Mouse (Mus musculus) small intestine, adult 2 months (tissue): ENCODE data around the gene AI467606. TPM values are rescaled to one million over a fixed set of nuclear protein-coding genes. Genes with fewer than 3 reads are reported as not detected.

Source experiments
- H3K27ac ChIP-seq: fragments of 200-500 bp; 2 replicates; pipeline ENCODE4 v1.5.1; 2012; ENCODE audit warnings: low read depth, low read length, control low read depth, inconsistent platforms; ENCODE audit not compliant: insufficient read depth
- H3K27me3 ChIP-seq: fragments of 200-500 bp; 2 replicates; pipeline ENCODE4 v1.6.1; 2012; ENCODE audit warnings: mild to moderate bottlenecking, moderate library complexity, low read length, inconsistent platforms; ENCODE audit not compliant: control insufficient read depth, insufficient read depth
- H3K36me3 ChIP-seq: fragments of 200-500 bp; 2 replicates; pipeline ENCODE4 v1.6.1; 2012; ENCODE audit warnings: mild to moderate bottlenecking, low read length, control low read depth, inconsistent platforms; ENCODE audit not compliant: control insufficient read depth, insufficient read depth
- H3K4me1 ChIP-seq: fragments of 200-500 bp; 2 replicates; pipeline ENCODE4 v1.6.1; 2012; ENCODE audit warnings: low read length, inconsistent platforms, mixed read lengths; ENCODE audit not compliant: control insufficient read depth, insufficient read depth, insufficient read length
- H3K4me3 ChIP-seq: fragments of 200-500 bp; 2 replicates; pipeline ENCODE4 v1.5.1; 2012; ENCODE audit warnings: low read depth, mild to moderate bottlenecking, control low read depth, inconsistent platforms, low read length, moderate library complexity
- CTCF ChIP-seq: fragments of 200-500 bp; IDR thresholded peaks from 2 replicates; pipeline ENCODE4 v1.5.1; 2012; ENCODE audit warnings: low read depth, mild to moderate bottlenecking, control low read depth, inconsistent platforms, low read length, moderate library complexity, mixed read lengths; ENCODE audit not compliant: insufficient replicate concordance, insufficient read length; ENCODE audit errors: extremely low read depth
- POLR2A ChIP-seq: fragments of 200-500 bp; IDR thresholded peaks from 2 replicates; pipeline ENCODE4 v1.6.1; 2012; ENCODE audit warnings: low read depth, mild to moderate bottlenecking, control low read depth, inconsistent platforms, low read length, moderate library complexity
- WGBS: fragments of 180-500 bp; shearing (Covaris S2); methylation state at CpG from one replicate; pipeline ENCODE4 v1.1.7; 2018; 5-methylcytosine and 5-hydroxymethylcytosine counted together
- polyA plus RNA-seq: library from polyadenylated mRNA; depleted of rRNA; stranded (reverse); fragments of >200 nt; gene quantifications from 2 replicates; pipeline ENCODE4 v1.2.3, GENCODE M21; 2012

Gene AI467606
- polyA plus RNA-seq, 1 experiment = 22.7 TPM

DNA sequence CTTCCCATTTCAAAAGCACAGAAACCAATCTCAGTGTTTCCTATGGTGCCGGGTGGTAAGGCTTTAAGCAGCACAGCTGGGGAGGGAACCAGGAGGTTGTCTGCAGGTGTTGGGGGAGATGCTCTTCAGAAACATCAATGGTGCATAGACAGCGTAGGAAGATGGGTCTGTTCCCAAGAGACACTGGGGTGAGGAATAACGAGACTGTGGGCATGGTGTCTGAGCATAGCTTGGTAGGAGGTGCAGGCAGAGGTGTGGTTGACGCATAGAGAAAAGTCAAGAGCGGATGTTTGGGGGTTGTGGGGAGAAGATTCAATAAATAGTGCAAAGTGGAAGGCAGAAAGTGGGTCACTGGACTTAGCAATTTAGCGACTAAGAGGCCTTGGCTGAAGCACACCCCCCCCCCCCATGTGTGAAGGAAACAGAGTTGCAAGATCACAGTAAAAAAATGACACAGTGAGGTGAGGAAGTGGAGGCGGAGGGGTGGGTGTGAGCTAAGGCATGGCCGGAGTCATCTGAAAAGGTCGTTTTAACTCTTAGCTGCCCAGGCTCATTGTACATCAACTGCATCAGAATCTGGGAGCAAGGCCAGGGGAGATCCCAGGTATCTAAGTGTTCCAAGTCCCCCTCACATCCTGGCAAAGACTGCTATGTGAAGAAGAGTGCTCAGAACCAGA lies 21.9 kb downstream of the AI467606 start:
- peak overlapping the region; percentile 75 for H3K27ac ChIP-seq
- WGBS = 43% methylated on average over 9 of the region's 9 CpGs

DNA sequence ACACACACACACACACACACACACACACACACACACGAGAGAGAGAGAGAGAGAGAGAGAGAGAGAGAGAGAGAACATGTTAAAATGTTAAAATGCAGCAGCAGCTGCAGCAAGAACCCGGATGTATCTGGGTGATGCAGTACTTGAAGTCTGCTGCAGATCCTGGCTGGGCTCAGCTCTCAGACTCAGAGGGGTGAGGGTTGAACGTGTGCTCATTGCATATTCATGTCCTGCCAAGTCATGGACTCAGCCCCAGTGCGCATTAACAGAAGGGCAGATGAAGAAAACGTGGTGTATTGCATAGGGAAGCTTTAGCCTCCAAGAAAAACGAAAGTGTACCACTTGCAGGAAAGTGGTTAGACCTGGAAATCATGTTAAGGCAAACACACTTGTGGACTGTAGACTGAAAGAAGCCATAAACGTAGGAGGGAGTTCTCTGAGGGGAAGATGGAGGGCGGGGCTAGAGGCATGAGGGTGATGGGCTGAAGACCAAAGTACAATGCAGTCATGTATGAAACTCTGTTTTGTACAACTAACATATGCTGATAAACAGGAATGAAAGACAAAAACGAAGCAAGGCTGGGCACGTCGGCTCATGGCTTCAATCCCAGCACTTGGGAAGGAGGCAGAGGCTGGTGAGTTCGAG lies 22.6 kb downstream of the AI467606 start:
- peak overlapping the region; percentile 75 for H3K27ac ChIP-seq

More for the DNA sequence above, 21.9 kb downstream of the AI467606 start:
- Histone ChIP-seq H3K4me3 (no peak overlapping the region), H3K27me3 (no peaks in the 10 kb centered on the region), H3K36me3 (no peaks in the 10 kb centered on the region), H3K4me1 (peaks cover 13% of the 10 kb centered on the region)
- TF ChIP-seq CTCF (no peak), POLR2A (no peak)

DNA sequence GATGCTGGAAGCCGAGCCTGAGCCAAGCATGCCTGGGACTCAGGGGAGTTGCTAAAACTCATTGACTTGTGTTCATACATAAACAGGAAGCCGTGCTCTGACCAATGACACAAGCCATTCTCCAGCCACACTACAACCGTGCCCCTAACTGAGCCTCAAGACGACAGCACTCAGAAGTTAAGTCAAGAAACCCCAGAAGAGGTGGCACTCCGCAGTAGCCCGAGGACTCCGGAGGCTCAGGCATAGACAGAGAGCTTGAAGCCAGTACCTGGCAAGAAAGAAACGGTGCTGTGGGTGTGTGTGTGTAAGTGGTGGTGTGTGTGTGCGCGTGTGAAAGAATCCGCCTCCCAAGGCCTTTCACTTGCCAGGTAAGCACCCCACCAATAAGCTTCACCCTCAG lies 23.8 kb downstream of the AI467606 start:
- Histone ChIP-seq H3K36me3 (no peaks in the 10 kb centered on the region), H3K27me3 (no peaks in the 10 kb centered on the region), H3K4me1 (peaks cover 23% of the 10 kb centered on the region), H3K27ac (no peak overlapping the region), H3K4me3 (no peak overlapping the region)
- WGBS = 82% methylated on average over 11 of the region's 11 CpGs
- TF ChIP-seq POLR2A = no peak
- no peak for TF ChIP-seq CTCF

More for the DNA sequence above, 22.6 kb downstream of the AI467606 start:
- H3K27me3 ChIP-seq = no peaks in the 10 kb centered on the region
- TF ChIP-seq POLR2A (no peak), CTCF (no peak)
- H3K4me3 ChIP-seq = no peak overlapping the region
- 11% methylated on average over 11 of the region's 12 CpGs for WGBS
- H3K36me3 ChIP-seq = no peaks in the 10 kb centered on the region
- peaks cover 20% of the 10 kb centered on the region for H3K4me1 ChIP-seq

DNA sequence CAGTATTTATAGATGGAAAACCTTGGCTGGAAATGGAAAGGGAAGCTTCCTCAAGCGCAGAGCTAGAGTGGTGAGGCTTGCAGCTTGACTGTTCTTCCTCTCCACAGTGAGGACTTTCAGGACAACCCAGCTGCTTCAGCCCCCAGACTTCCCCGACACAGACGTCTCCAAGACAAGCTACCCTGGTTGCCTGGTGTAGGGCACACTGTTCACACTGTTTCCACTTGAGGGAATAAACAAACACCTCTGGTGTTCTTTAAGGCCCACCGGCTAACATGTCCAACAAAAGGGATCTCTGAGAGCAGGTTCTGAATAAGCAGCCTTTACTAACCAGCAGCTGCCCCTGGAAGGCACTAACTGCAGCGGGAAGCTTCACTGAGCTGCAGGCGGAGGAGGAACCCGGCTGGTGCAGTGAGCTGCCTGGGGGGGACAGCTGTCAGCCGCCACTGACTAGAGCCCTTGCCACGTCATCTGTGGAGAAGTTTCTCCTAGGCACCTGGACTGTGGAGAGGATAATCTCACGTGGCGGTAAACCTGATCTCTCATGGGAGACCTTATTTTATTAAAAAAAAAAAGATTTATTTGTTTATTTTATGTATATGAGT lies 25.3 kb downstream of the AI467606 start:
- Histone ChIP-seq H3K36me3 (no peaks in the 10 kb centered on the region), H3K4me3 (no peak overlapping the region), H3K27ac (no peak overlapping the region), H3K27me3 (no peaks in the 10 kb centered on the region), H3K4me1 (peaks cover 28% of the 10 kb centered on the region)
- TF ChIP-seq POLR2A (no peak), CTCF (no peak)
- WGBS = 75% methylated on average over 11 of the region's 11 CpGs

DNA sequence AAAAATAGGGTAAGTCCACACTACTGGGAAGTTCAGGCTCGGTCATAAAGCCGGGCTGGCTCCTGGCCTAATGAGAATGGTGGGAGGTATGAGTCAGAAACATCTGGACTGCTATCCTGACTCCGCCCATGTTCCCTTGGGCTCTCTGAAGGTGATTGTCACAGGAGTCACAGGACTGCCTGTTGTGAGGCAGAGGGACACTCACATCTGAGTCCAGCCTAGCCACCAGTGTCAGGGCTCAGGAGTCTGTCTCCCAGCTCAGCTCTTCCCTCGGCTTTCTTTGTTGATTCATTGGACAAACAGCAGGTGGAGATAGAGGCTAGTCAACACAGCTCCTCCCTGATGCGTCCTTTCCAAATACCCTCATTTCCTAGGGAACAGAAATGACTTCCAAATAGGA lies 26.8 kb downstream of the AI467606 start:
- no peaks in the 10 kb centered on the region for H3K27me3 ChIP-seq
- peak overlapping the region; percentile 1 for H3K27ac ChIP-seq
- no peak for TF ChIP-seq CTCF
- no peaks in the 10 kb centered on the region for H3K36me3 ChIP-seq
- peaks cover 32% of the 10 kb centered on the region for H3K4me1 ChIP-seq
- no peak overlapping the region for H3K4me3 ChIP-seq
- 11% methylated on average over 5 of the region's 5 CpGs for WGBS

DNA sequence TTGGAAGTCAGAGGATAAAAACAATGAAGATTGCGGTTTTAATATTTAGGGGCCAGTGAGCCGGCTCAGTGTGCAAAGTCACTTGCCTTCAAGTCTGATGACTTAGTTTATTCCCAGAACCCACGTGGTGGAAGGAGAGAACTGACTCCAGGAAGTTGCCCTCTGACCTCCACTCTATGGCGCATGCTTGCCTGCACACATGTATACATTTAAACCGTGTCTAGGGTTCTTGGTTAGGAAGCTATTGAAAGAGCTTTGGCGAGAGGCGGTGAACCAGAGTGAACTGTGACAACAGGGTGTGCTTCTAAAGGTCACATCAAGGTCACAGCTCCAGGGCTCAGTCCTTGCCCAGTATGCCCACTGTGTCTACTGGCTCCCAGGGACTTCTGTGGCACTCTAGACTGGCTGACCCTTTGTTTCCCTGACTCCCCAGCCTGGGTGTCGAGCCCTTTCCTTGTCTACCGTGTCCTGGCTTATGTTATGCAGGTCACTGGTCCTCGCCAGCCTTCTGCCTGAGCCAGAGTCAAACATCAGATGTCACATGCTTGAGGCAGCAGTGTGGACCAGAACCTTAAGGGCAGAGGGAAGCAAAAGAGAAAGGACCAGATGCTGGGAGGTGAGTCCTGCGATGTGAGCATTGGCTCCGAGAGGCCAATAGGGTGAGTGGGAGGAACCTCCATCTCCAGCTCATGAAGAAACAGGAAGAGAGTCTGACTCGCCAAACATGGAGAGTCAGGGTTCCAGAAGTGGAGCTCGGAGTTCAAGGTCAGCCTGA lies 27.7 kb downstream of the AI467606 start:
- Histone ChIP-seq H3K27ac (no peak overlapping the region), H3K4me1 (peaks cover 29% of the 10 kb centered on the region), H3K27me3 (no peaks in the 10 kb centered on the region), H3K4me3 (no peak overlapping the region), H3K36me3 (no peaks in the 10 kb centered on the region)
- 65% methylated on average over 14 of the region's 14 CpGs for WGBS
- no peak for TF ChIP-seq POLR2A
- TF ChIP-seq CTCF = no peak
